Comparison of ENCODE assay signal across 39 mouse cellular contexts in genomic region chr3:75699088-75699487, GRCm38 (mm10). TPM values are rescaled to one million over a fixed set of nuclear protein-coding genes. Genes with fewer than 3 reads are reported as not detected.
"Had no signal": no experiment of that assay in that cellular context is flagged by ENCODE, and none has a peak within 500 bp of the region (broad histone marks: within the 10 kb centered on the region; RNA-seq: fewer than 3 reads in every experiment).

No protein-coding gene starts in this region.

- H3K4me3 ChIP-seq: gastrocnemius, adult 2 months; heart, adult 2 months; heart, embryonic 13.5 days; heart, embryonic 15.5 days; hindbrain, embryonic 13.5 days; hindbrain, embryonic 15.5 days; kidney, embryonic 15.5 days; left cerebral cortex, adult 2 months; limb, embryonic 10.5 days; limb, embryonic 12.5 days had no signal

- H3K4me1 ChIP-seq: hindbrain, embryonic 13.5 days; hindbrain, embryonic 15.5 days; kidney, embryonic 15.5 days; limb, embryonic 10.5 days had no signal

- H3K9me3 ChIP-seq: heart, embryonic 13.5 days; heart, embryonic 15.5 days; hindbrain, embryonic 13.5 days; hindbrain, embryonic 15.5 days; kidney, embryonic 15.5 days; limb, embryonic 10.5 days; limb, embryonic 12.5 days had no signal

- H3K27ac ChIP-seq: gastrocnemius, adult 2 months; heart, adult 2 months; heart, embryonic 13.5 days; heart, embryonic 15.5 days; hindbrain, embryonic 13.5 days; hindbrain, embryonic 15.5 days; hindbrain, postnatal 0 days; kidney, embryonic 15.5 days; kidney, postnatal 0 days; left cerebral cortex, adult 2 months; limb, embryonic 10.5 days; limb, embryonic 12.5 days had no signal

- H3K9ac ChIP-seq: heart, embryonic 13.5 days; heart, embryonic 15.5 days; hindbrain, embryonic 13.5 days; hindbrain, embryonic 15.5 days; kidney, embryonic 15.5 days; limb, embryonic 12.5 days had no signal

- ATAC-seq: hindbrain, postnatal 0 days; intestine, embryonic 16.5 days had no signal

- H3K4me2 ChIP-seq: heart, embryonic 11.5 days; heart, embryonic 13.5 days; heart, embryonic 15.5 days; hindbrain, embryonic 13.5 days; hindbrain, embryonic 15.5 days; kidney, embryonic 15.5 days; limb, embryonic 12.5 days; liver, embryonic 11.5 days had no signal

- H3K27me3 ChIP-seq: heart, embryonic 13.5 days; heart, embryonic 15.5 days; hindbrain, embryonic 13.5 days; hindbrain, embryonic 15.5 days; kidney, embryonic 15.5 days; limb, embryonic 12.5 days had no signal

- DNase-seq: gastrocnemius, adult 2 months; gastrocnemius, postnatal 10 days; gastrocnemius, postnatal 25 days; heart, adult 11 months; heart, adult 2 months; heart, postnatal 14 days; heart, postnatal 36 days; kidney, adult 11 months; kidney, adult 2 months; kidney, adult 9 months; kidney, postnatal 14 days; kidney, postnatal 36 days; liver had no signal

- H3K36me3 ChIP-seq: heart, embryonic 13.5 days; heart, embryonic 15.5 days; hindbrain, embryonic 13.5 days; hindbrain, embryonic 15.5 days; kidney, embryonic 15.5 days; limb, embryonic 10.5 days; limb, embryonic 12.5 days had no signal

RNA-seq across cellular contexts. Expression of gene Gm29133, which starts 48.9 kb away (rescaled TPM):
- total RNA-seq: gastrocnemius, adult 2 months; gastrocnemius, postnatal 10 days; gastrocnemius, postnatal 25 days; heart, adult 2 months; heart, postnatal 14 days; heart, postnatal 36 days; hematopoietic stem cell, adult 5-6 weeks; hindbrain, postnatal 0 days; layer of hippocampus, adult 18-20 months; layer of hippocampus, adult 8-10 months; layer of hippocampus, postnatal 10 days; layer of hippocampus, postnatal 25 days; left cerebral cortex, adult 2 months; left cerebral cortex, postnatal 14 days; left cerebral cortex, postnatal 36 days had no signal
- polyA plus RNA-seq: frontal cortex, adult 2 months; heart, adult 2 months; heart, embryonic 11.5 days; heart, embryonic 13.5 days; heart, embryonic 15.5 days; heart, postnatal 0 days; hindbrain, embryonic 11.5 days; hindbrain, embryonic 13.5 days; hindbrain, embryonic 15.5 days; hindbrain, postnatal 0 days; intestine, embryonic 14.5 days; intestine, embryonic 16.5 days; kidney, adult 2 months; kidney, embryonic 15.5 days; kidney, postnatal 0 days; large intestine, adult 2 months; limb, embryonic 10.5 days; limb, embryonic 12.5 days; limb, embryonic 14.5 days; liver, embryonic 11.5 days had no signal
